Mouse (Mus musculus) hindbrain, embryonic 11.5 days (tissue): Measurements from ENCODE around the gene Hoxb2. TPM values are rescaled to one million over a fixed set of nuclear protein-coding genes. Genes with fewer than 3 reads are reported as not detected.

ENCODE experiments used
- ATAC-seq: fragments of 200-750 bp; cut with Nextera tagmentation; 2 replicates; pipeline ENCODE4 v1.8.0; 2017; ENCODE audit warnings: mild to moderate bottlenecking, moderate TSS enrichment, moderate library complexity; ENCODE audit not compliant: low FRiP score
- DNase-seq: peaks from one replicate; pipeline ENCODE4 v3.0.0-alpha.2; 2015; ENCODE audit warnings: low spot score
- H3K27ac ChIP-seq: fragments of 300-500 bp; sonication (generic); 2 replicates; pipeline ENCODE4 v1.5.1; 2014; ENCODE audit warnings: mild to moderate bottlenecking, low read depth, low read length
- H3K27me3 ChIP-seq: fragments of 300-500 bp; sonication (generic); 2 replicates; pipeline ENCODE4 v1.6.1; 2014; ENCODE audit warnings: mild to moderate bottlenecking, low read length, moderate library complexity, mixed read lengths; ENCODE audit not compliant: control insufficient read depth, insufficient read depth
- H3K36me3 ChIP-seq: fragments of 300-500 bp; sonication (generic); 2 replicates; pipeline ENCODE4 v1.6.1; 2014; ENCODE audit warnings: mild to moderate bottlenecking, low read length, moderate library complexity, mixed read lengths; ENCODE audit not compliant: control insufficient read depth, insufficient read depth
- H3K4me1 ChIP-seq: fragments of 300-500 bp; sonication (generic); replicated peaks from 2 replicates; pipeline ENCODE4 v1.6.1; 2014; ENCODE audit warnings: low read length, mixed read lengths; ENCODE audit not compliant: control insufficient read depth, insufficient read depth
- H3K4me2 ChIP-seq: fragments of 300-500 bp; sonication (generic); replicated peaks from 2 replicates; pipeline ENCODE4 v1.6.1; 2014; ENCODE audit warnings: mild to moderate bottlenecking, low read depth, low read length
- H3K4me3 ChIP-seq: fragments of 300-500 bp; sonication (generic); 2 replicates; pipeline ENCODE4 v1.5.1; 2014; ENCODE audit warnings: low read depth, low read length
- H3K9ac ChIP-seq: fragments of 300-500 bp; sonication (generic); 2 replicates; pipeline ENCODE4 v1.6.1; 2014; ENCODE audit warnings: low read depth, low read length
- H3K9me3 ChIP-seq: fragments of 300-500 bp; sonication (generic); 2 replicates; pipeline ENCODE4 v1.6.1; 2016; ENCODE audit warnings: low read length; ENCODE audit not compliant: control insufficient read depth
- WGBS: fragments of 180-500 bp; shearing (Covaris S2); extraction: QIAGEN DNeasy Blood & Tissue Kit; methylation state at CpG from one replicate; pipeline ENCODE4 v1.1.7; 2014; 5-methylcytosine and 5-hydroxymethylcytosine counted together
- polyA plus RNA-seq: library from polyadenylated mRNA; unstranded; fragments of >200 nt; fragmentation: Nextera tagmentation; extraction: Ambion mirVana; gene quantifications from 2 replicates; pipeline ENCODE4 v1.2.1, GENCODE M21; 2014

The Hoxb2 gene
- polyA plus RNA-seq, 1 experiment from 2014 or later: 67.5 TPM

GRCm38 (mm10) chr11:96371726-96372125 is 21.4 kb downstream of the Hoxb2 start:
- H3K4me3 ChIP-seq: no peak overlapping the region
- H3K9ac ChIP-seq: no peak overlapping the region
- WGBS: 11% methylated on average over 3 of the region's 3 CpGs
- H3K4me1 ChIP-seq: no peaks in the 10 kb centered on the region
- no peak overlapping the region for H3K27ac ChIP-seq
- no peak for ATAC-seq
- H3K36me3 ChIP-seq: no peaks in the 10 kb centered on the region
- no peak for DNase-seq
- H3K27me3 ChIP-seq: peaks cover 71% of the 10 kb centered on the region
- H3K4me2 ChIP-seq: no peak overlapping the region
- no peaks in the 10 kb centered on the region for H3K9me3 ChIP-seq

GRCm38 (mm10) chr11:96372519-96372918 is 22.2 kb downstream of the Hoxb2 start:
- Histone ChIP-seq H3K36me3 (no peaks in the 10 kb centered on the region), H3K9me3 (no peaks in the 10 kb centered on the region), H3K9ac (no peak overlapping the region), H3K4me2 (no peak overlapping the region), H3K27me3 (peaks cover 67% of the 10 kb centered on the region), H3K4me1 (no peaks in the 10 kb centered on the region), H3K4me3 (no peak overlapping the region), H3K27ac (no peak overlapping the region)
- WGBS: 2% methylated on average over 3 of the region's 3 CpGs
- ATAC-seq (no peak), DNase-seq (no peak)

GRCm38 (mm10) chr11:96374810-96375209 is 24.5 kb downstream of the Hoxb2 start:
- Histone ChIP-seq H3K4me1 (no peaks in the 10 kb centered on the region), H3K9me3 (no peaks in the 10 kb centered on the region), H3K4me2 (no peak overlapping the region), H3K9ac (no peak overlapping the region), H3K27ac (no peak overlapping the region), H3K4me3 (no peak overlapping the region), H3K36me3 (no peaks in the 10 kb centered on the region), H3K27me3 (peaks cover 46% of the 10 kb centered on the region)
- 21% methylated on average over 7 of the region's 7 CpGs for WGBS
- DNase-seq (no peak), ATAC-seq (no peak)

GRCm38 (mm10) chr11:96383381-96383780 is 33.1 kb downstream of the Hoxb2 start:
- H3K27me3 ChIP-seq: no peaks in the 10 kb centered on the region; the same call in 1 of the 2 replicates
- 84% methylated on average over 5 of the region's 5 CpGs for WGBS
- no peak overlapping the region for H3K4me2 ChIP-seq
- no peaks in the 10 kb centered on the region for H3K36me3 ChIP-seq
- no peaks in the 10 kb centered on the region for H3K4me1 ChIP-seq
- no peaks in the 10 kb centered on the region for H3K9me3 ChIP-seq
- no peak for ATAC-seq
- DNase-seq: no peak
- no peak overlapping the region for H3K4me3 ChIP-seq
- H3K9ac ChIP-seq: no peak overlapping the region
- no peak overlapping the region for H3K27ac ChIP-seq

GRCm38 (mm10) chr11:96387635-96388034 is 37.3 kb downstream of the Hoxb2 start:
- Histone ChIP-seq H3K36me3 (no peaks in the 10 kb centered on the region), H3K9ac (no peak overlapping the region)
- DNase-seq: no peak

GRCm38 (mm10) chr11:96396772-96397626 is 46.7 kb downstream of the Hoxb2 start:
- WGBS: 12% methylated on average over 15 of the region's 15 CpGs
- Histone ChIP-seq H3K27ac (no peak overlapping the region), H3K27me3 (no peaks in the 10 kb centered on the region), H3K4me3 (no peak overlapping the region), H3K9me3 (no peaks in the 10 kb centered on the region), H3K4me1 (0 out of 2 replicates have a peak, but pooled peaks cover 3% of the 10 kb centered on the region), H3K36me3 (no peaks in the 10 kb centered on the region), H3K4me2 (no peak overlapping the region), H3K9ac (no peak overlapping the region)
- ATAC-seq: no peak
- peak; percentile 36 for DNase-seq

More at GRCm38 (mm10) chr11:96387635-96388034, 37.3 kb downstream of the Hoxb2 start:
- H3K4me1 ChIP-seq: no peaks in the 10 kb centered on the region
- no peaks in the 10 kb centered on the region for H3K27me3 ChIP-seq
- no peak overlapping the region for H3K4me2 ChIP-seq
- no peak overlapping the region for H3K27ac ChIP-seq
- no peak for ATAC-seq
- H3K9me3 ChIP-seq: no peaks in the 10 kb centered on the region
- H3K4me3 ChIP-seq: no peak overlapping the region
- 91% methylated on average over 2 of the region's 2 CpGs for WGBS

GRCm38 (mm10) chr11:96397806-96398335 is 47.5 kb downstream of the Hoxb2 start:
- Histone ChIP-seq H3K36me3 (no peaks in the 10 kb centered on the region), H3K9ac (no peak overlapping the region), H3K9me3 (no peaks in the 10 kb centered on the region), H3K4me3 (no peak overlapping the region), H3K4me1 (0 out of 2 replicates have a peak, but pooled peaks cover 3% of the 10 kb centered on the region), H3K27me3 (no peaks in the 10 kb centered on the region), H3K4me2 (no peak overlapping the region), H3K27ac (no peak overlapping the region)
- no peak for ATAC-seq
- no peak for DNase-seq
- 44% methylated on average over 7 of the region's 7 CpGs for WGBS

GRCm38 (mm10) chr11:96399923-96400322 is 49.6 kb downstream of the Hoxb2 start:
- ATAC-seq (no peak), DNase-seq (no peak)
- H3K27ac ChIP-seq: no peak overlapping the region
- H3K27me3 ChIP-seq: no peaks in the 10 kb centered on the region
- no peaks in the 10 kb centered on the region for H3K9me3 ChIP-seq
- H3K4me3 ChIP-seq: no peak overlapping the region
- WGBS: 20% methylated on average over 8 of the region's 8 CpGs
- 0 out of 2 replicates have a peak, but pooled peaks cover 3% of the 10 kb centered on the region for H3K4me1 ChIP-seq
- H3K4me2 ChIP-seq: no peak overlapping the region
- no peak overlapping the region for H3K9ac ChIP-seq
- H3K36me3 ChIP-seq: no peaks in the 10 kb centered on the region
